Mouse (Mus musculus) lung, embryonic 14.5 days (tissue): ENCODE measurements around the gene Dkkl1. TPM values are rescaled to one million over a fixed set of nuclear protein-coding genes. Genes with fewer than 3 reads are reported as not detected.
A peak's percentile ranks its signal among the peaks of the same experiment; 100 is the strongest.

Experiments
- ATAC-seq: fragments of 200-750 bp; cut with Nextera tagmentation; 2 replicates; pipeline ENCODE4 v1.8.0; 2017; ENCODE audit warnings: mild to moderate bottlenecking, moderate TSS enrichment, moderate library complexity; ENCODE audit not compliant: insufficient read depth
- DNase-seq: peaks from one replicate; pipeline ENCODE4 v3.0.0-alpha.2; 2015
- H3K27ac ChIP-seq: fragments of 300-500 bp; sonication (generic); 2 replicates; pipeline ENCODE4 v1.5.1; 2014; ENCODE audit warnings: low read depth, mild to moderate bottlenecking, moderate library complexity
- H3K27me3 ChIP-seq: fragments of 300-500 bp; sonication (generic); 2 replicates; pipeline ENCODE4 v1.6.1; 2014; ENCODE audit warnings: low read length, control low read depth; ENCODE audit not compliant: insufficient read depth
- H3K36me3 ChIP-seq: fragments of 300-500 bp; sonication (generic); 2 replicates; pipeline ENCODE4 v1.6.1; 2014; ENCODE audit warnings: control low read depth; ENCODE audit not compliant: insufficient read depth
- H3K4me1 ChIP-seq: fragments of 300-500 bp; sonication (generic); 2 replicates; pipeline ENCODE4 v1.6.1; 2014; ENCODE audit warnings: antibody characterized with exemption, control low read depth; ENCODE audit not compliant: insufficient read depth
- H3K4me2 ChIP-seq: fragments of 300-500 bp; sonication (generic); 2 replicates; pipeline ENCODE4 v1.6.1; 2014; ENCODE audit warnings: mild to moderate bottlenecking
- H3K4me3 ChIP-seq: fragments of 300-500 bp; sonication (generic); 2 replicates; pipeline ENCODE4 v1.5.1; 2014; ENCODE audit warnings: low read depth, low read length
- H3K9ac ChIP-seq: fragments of 300-500 bp; sonication (generic); 2 replicates; pipeline ENCODE4 v1.6.1; 2014
- H3K9me3 ChIP-seq: fragments of 300-500 bp; sonication (generic); 2 replicates; pipeline ENCODE4 v1.6.1; 2016; ENCODE audit warnings: low read depth, low read length, control low read depth
- CTCF ChIP-seq: IDR thresholded peaks from 2 replicates; pipeline ENCODE4 v1.5.1; 2016; ENCODE audit warnings: antibody characterized with exemption, low read depth
- WGBS: fragments of 180-500 bp; shearing (Covaris S2); extraction: QIAGEN DNeasy Blood & Tissue Kit; methylation state at CpG from one replicate; pipeline ENCODE4 v1.1.7; 2014; 5-methylcytosine and 5-hydroxymethylcytosine counted together
- polyA plus RNA-seq: library from polyadenylated mRNA; unstranded; fragments of >200 nt; fragmentation: Nextera tagmentation; extraction: Ambion mirVana; gene quantifications from 2 replicates; pipeline ENCODE4 v1.2.1, GENCODE M21; 2014

The Dkkl1 gene
- polyA plus RNA-seq, 1 experiment from 2014 or later: not detected

DNA sequence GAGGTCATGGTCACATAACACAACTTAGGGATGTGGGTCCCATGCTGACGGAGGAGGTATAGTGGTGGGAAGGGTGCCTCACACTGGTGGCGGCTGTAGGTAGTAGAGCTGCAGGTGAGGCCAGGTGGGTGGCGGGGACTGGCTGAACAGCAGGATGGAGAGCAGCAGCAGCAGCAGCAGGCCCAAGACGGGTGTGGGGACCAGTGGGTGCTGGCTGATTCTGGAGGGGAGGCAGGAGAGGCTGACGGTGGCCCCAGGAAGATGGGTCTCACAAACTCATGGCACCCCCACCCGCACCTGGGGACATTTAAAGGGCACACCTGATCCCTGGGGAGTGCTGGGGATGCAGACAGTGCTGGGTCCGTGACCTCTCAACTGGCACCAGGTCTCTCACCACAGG is 28.3 kb downstream of the Dkkl1 start:
- Histone ChIP-seq H3K27me3 (peaks cover 86% of the 10 kb centered on the region), H3K9me3 (no peaks in the 10 kb centered on the region), H3K27ac (no peak overlapping the region), H3K9ac (no peak overlapping the region), H3K4me2 (no peak overlapping the region), H3K4me1 (no peaks in the 10 kb centered on the region), H3K36me3 (no peaks in the 10 kb centered on the region), H3K4me3 (no peak overlapping the region)
- WGBS: 64% methylated on average over 7 of the region's 7 CpGs
- ATAC-seq (no peak), DNase-seq (no peak)
- no peak for TF ChIP-seq CTCF

DNA sequence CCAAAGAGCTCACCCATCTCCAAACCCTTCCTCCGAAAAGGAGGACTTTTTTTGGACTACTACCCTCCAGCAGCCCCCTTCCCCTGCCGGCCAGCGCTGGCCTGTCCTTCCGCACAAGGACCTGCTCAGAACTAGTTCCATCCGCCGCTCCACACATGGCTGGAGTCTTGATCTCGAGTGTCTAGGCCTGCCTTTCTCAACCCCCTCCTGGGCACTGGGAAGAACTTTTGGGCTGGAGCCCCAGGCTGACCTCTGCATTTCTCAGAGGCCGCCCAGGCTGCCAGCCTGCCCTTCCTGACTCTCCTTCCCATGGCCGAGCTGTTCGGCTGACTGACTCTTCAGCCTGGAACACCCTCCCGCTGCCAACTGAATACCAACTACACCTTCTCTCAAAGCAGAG is 29.3 kb downstream of the Dkkl1 start:
- no peak overlapping the region for H3K27ac ChIP-seq
- peak overlapping the region; percentile 28 for H3K9ac ChIP-seq

DNA sequence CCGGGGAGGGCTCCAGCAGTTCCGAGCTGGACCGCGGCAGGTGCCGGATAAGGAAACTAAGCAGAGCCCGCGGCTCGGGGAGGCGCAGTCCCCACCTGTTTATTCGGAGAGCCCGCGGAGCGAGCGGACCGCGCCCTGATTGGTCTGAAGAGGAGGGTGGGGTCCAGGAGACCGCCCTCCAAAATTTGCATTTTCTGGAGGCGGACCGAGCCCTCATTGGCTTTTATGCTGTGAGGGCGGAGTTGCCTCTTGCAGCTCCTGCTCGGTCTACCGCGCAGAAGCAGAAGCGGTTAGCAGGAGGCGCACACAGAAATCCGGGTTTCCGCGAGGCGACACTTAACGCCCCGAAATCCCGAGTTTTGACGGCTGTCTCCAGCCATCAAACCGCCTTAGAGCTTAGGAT is 29.7 kb downstream of the Dkkl1 start:
- no peaks in the 10 kb centered on the region for H3K9me3 ChIP-seq
- peak overlapping the region; percentile 28 for H3K9ac ChIP-seq
- ATAC-seq: peak; percentile 95
- no peak overlapping the region for H3K27ac ChIP-seq
- H3K4me1 ChIP-seq: no peaks in the 10 kb centered on the region
- no peaks in the 10 kb centered on the region for H3K36me3 ChIP-seq
- WGBS: under 1% methylated on average over 34 of the region's 34 CpGs
- DNase-seq: peak; percentile 96
- H3K4me3 ChIP-seq: peak overlapping the region; percentile 30
- H3K27me3 ChIP-seq: peaks cover 98% of the 10 kb centered on the region
- TF ChIP-seq CTCF: no peak
- H3K4me2 ChIP-seq: peak overlapping the region; percentile 61

More for the DNA sequence above, 29.3 kb downstream of the Dkkl1 start:
- Histone ChIP-seq H3K4me2 (peak overlapping the region; percentile 61), H3K4me3 (peak overlapping the region; percentile 30), H3K9me3 (no peaks in the 10 kb centered on the region), H3K27me3 (peaks cover 94% of the 10 kb centered on the region), H3K4me1 (no peaks in the 10 kb centered on the region), H3K36me3 (no peaks in the 10 kb centered on the region)
- peak; percentile 48; the same call in 1 of the 2 replicates for ATAC-seq
- TF ChIP-seq CTCF: peak; percentile 26; the same call in 1 of the 2 replicates
- 14% methylated on average over 11 of the region's 11 CpGs for WGBS
- DNase-seq: no peak

DNA sequence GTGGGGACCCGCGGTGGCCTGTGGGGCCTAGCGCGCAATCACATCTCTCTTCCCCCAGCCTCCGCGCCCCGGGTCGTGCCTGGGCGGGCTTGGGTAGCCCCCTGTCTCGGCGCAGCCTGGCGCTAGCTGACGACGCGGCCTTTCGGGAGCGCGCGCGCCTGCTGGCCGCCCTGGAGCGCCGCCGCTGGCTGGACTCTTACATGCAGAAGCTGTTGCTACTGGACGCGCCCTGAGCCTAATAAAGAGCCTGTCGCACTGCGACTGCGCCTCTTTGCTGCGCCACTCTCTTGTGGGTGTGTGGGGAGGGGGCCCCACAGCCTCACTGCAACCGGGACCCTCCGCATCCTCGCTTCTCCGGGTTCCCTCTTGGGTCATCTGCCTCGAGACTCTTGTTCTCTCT is 30.4 kb downstream of the Dkkl1 start:
- peak overlapping the region; percentile 61; the same call in 1 of the 2 replicates for H3K4me2 ChIP-seq
- 6% methylated on average over 35 of the region's 35 CpGs for WGBS
- H3K4me3 ChIP-seq: 0 out of 2 replicates have a peak overlapping the region, but pooled peaks have one; percentile 8
- DNase-seq: no peak
- no peak overlapping the region for H3K9ac ChIP-seq
- TF ChIP-seq CTCF: no peak
- H3K27me3 ChIP-seq: peaks cover 98% of the 10 kb centered on the region
- no peak overlapping the region for H3K27ac ChIP-seq
- no peaks in the 10 kb centered on the region for H3K4me1 ChIP-seq
- H3K36me3 ChIP-seq: no peaks in the 10 kb centered on the region
- ATAC-seq: peak; percentile 2; the same call in 1 of the 2 replicates
- no peaks in the 10 kb centered on the region for H3K9me3 ChIP-seq

DNA sequence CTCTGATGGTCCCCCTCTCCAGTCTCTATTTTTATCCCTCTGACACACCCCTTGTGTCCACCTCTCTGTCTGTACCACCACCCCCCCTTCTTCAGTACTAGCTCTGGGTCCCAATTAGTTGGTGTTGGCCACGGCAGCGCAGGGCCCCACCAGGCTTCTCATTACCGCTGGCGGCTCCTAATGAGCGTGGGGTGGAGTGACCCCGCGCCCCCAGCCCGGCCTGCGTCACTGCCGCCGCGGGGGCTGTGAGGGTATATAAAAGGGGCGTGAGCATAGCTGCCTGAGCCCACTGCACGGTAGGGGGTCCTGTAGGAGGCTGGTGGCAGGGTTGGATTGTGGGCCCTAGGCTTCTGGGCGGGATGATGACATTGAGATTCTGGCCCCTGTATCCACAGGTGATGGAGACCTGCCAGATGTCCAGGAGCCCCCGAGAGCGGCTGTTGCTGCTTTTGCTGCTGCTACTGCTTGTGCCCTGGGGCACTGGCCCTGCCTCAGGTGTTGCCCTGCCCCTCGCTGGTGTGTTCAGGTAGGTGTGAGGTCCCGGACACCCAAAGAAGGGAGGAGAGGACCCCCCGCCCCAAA is 31.0 kb downstream of the Dkkl1 start, which contains the start of gene Pth2:
Gene Pth2, plus strand, starts transcription at position 100 of the 582 bp plus-strand sequence.
- DNase-seq (no peak), ATAC-seq (no peak)
- Histone ChIP-seq H3K4me2 (peak within 1 kb of the TSS; percentile 61; the same call in 1 of the 2 replicates), H3K9ac (no peak within 1 kb of the TSS), H3K9me3 (no peaks in the 10 kb centered on the region), H3K27me3 (peaks cover 98% of the 10 kb centered on the region), H3K27ac (no peak within 1 kb of the TSS), H3K4me1 (no peaks in the 10 kb centered on the region), H3K36me3 (no peaks in the 10 kb centered on the region), H3K4me3 (0 out of 2 replicates have a peak within 1 kb of the TSS, but pooled peaks have one; percentile 8)
- 19% methylated on average over 20 of the region's 20 CpGs for WGBS
- TF ChIP-seq CTCF: no peak

DNA sequence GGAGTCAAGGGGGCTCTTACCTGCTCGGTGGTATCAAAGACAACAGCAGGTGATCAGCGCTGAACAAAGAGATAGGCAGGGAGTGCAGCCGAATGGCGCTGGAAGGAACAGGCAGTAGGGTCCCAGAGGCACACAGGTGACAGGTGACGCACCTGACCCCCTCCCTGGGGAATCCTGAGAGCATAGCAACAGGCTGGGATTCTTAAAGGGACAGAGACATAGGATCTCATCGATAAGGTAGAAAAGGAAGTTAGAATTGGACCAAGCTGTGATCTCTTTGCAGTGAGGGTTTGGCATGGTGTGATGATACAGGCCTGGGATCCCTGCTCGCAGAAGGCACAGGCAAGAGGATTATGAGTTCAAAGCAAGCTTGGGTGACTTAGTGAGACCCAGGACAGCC is 32.5 kb downstream of the Dkkl1 start, which contains the start of gene Gfy:
Gene Gfy, minus strand, starts transcription at position 101 of the 400 bp plus-strand sequence.
- no peaks in the 10 kb centered on the region for H3K36me3 ChIP-seq
- no peak within 1 kb of the TSS for H3K9ac ChIP-seq
- peaks cover 100% of the 10 kb centered on the region for H3K27me3 ChIP-seq
- no peaks in the 10 kb centered on the region for H3K9me3 ChIP-seq
- WGBS: 22% methylated on average over 7 of the region's 7 CpGs
- ATAC-seq: no peak
- H3K4me2 ChIP-seq: no peak within 1 kb of the TSS
- H3K4me3 ChIP-seq: no peak within 1 kb of the TSS
- H3K27ac ChIP-seq: no peak within 1 kb of the TSS
- no peak for DNase-seq
- no peak for TF ChIP-seq CTCF
- no peaks in the 10 kb centered on the region for H3K4me1 ChIP-seq

DNA sequence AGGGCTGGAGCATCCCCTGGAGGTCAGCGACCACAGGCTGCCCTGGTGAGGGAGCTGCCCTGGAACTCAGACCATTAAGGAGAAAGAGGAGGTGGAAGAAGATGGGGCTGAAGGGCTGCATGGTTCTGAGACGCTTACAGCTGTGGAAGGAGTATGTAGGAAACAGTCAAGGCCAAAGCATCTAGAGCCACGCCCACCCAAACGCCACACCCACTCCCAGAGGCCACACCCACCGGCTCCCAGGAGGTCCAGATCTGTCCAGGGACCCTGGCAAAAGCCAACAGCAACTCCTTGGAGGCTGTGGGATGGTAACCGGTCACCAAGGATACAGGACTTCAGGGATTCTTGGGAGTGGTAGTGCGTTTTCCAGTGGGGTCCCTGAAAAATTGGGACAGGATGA is 33.4 kb downstream of the Dkkl1 start:
- ATAC-seq (no peak), DNase-seq (no peak)
- Histone ChIP-seq H3K36me3 (no peaks in the 10 kb centered on the region), H3K27me3 (peaks cover 98% of the 10 kb centered on the region), H3K4me2 (no peak overlapping the region), H3K9me3 (no peaks in the 10 kb centered on the region), H3K27ac (no peak overlapping the region), H3K4me1 (no peaks in the 10 kb centered on the region), H3K9ac (no peak overlapping the region), H3K4me3 (no peak overlapping the region)
- 18% methylated on average over 7 of the region's 7 CpGs for WGBS
- TF ChIP-seq CTCF: no peak
